Mouse (Mus musculus): ENCODE measurements around the gene Prkar1b. TPM values are rescaled to one million over a fixed set of nuclear protein-coding genes. Genes with fewer than 3 reads are reported as not detected.

Prkar1b gene
- polyA plus RNA-seq, 1 experiment from 2014 or later: 93.8 TPM

DNA sequence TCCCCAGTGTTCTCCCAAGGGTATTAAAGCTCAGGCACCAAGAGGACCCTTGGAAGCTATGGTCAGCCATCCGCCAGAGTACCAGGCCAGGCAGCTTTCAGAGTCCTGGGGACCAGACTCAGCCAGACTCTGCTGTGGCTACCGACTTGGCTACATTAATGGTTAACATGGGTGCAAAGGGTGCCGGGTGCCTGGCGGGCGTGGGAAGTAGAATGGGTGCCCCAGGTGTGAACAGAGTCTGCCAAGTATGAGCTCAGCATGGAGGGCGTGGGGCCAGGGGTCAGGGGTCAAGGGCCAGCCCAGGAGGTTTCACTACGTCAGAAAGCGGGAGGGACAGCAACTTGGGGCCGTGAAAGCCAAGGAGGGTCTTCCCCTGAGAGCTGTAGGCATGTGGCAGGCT is 169.2 kb downstream of the Prkar1b start:
- ATAC-seq: no peak
- no peak overlapping the region for H3K4me3 ChIP-seq (ENCODE audit: low read depth, low read length)
- H3K9ac ChIP-seq (ENCODE audit: low read length): no peak overlapping the region
- H3K27ac ChIP-seq (ENCODE audit: low read depth, low read length): no peak overlapping the region
- peaks cover 6% of the 10 kb centered on the region; the same call in 1 of the 2 replicates for H3K36me3 ChIP-seq (ENCODE audit: control insufficient read depth, insufficient read depth, low read length)
- no peak overlapping the region for H3K4me2 ChIP-seq (ENCODE audit: low read length)
- no peak for DNase-seq (ENCODE audit: low spot score)
- 91% methylated on average over 9 of the region's 9 CpGs for WGBS
- H3K4me1 ChIP-seq (ENCODE audit: control insufficient read depth, insufficient read depth, low read length): no peaks in the 10 kb centered on the region
- no peaks in the 10 kb centered on the region for H3K9me3 ChIP-seq (replicated peaks; ENCODE audit: control insufficient read depth, low read length)
- no peaks in the 10 kb centered on the region for H3K27me3 ChIP-seq (replicated peaks; ENCODE audit: control insufficient read depth, insufficient read depth, low read length)

DNA sequence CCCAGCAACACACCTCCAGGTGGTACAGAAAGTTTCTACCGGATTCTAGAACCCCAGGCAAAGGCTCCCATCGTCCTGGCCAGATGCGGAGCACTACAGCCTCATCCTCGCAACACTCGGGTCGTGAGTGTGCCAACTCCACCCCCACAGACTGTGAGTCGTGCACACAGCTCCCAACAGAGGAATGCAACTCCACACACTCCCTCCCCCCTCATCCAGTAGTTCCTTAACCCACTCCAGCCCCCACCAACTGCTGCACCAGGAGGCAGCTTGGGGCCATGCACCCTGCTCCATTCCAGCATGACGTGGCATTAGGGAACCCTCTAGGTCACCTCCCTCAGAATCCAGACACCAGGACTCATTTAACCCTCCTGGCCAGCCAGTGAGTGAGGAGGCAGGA is 170.0 kb downstream of the Prkar1b start:
- Histone ChIP-seq H3K4me3 (ENCODE audit: low read depth, low read length) (no peak overlapping the region), H3K9me3 (replicated peaks; ENCODE audit: control insufficient read depth, low read length) (no peaks in the 10 kb centered on the region), H3K27me3 (replicated peaks; ENCODE audit: control insufficient read depth, insufficient read depth, low read length) (no peaks in the 10 kb centered on the region), H3K36me3 (ENCODE audit: control insufficient read depth, insufficient read depth, low read length) (0 out of 2 replicates have a peak, but pooled peaks cover 6% of the 10 kb centered on the region), H3K4me2 (ENCODE audit: low read length) (no peak overlapping the region), H3K4me1 (ENCODE audit: control insufficient read depth, insufficient read depth, low read length) (no peaks in the 10 kb centered on the region), H3K27ac (ENCODE audit: low read depth, low read length) (no peak overlapping the region), H3K9ac (ENCODE audit: low read length) (no peak overlapping the region)
- DNase-seq (ENCODE audit: low spot score) (no peak), ATAC-seq (no peak)
- WGBS: 85% methylated on average over 8 of the region's 8 CpGs

DNA sequence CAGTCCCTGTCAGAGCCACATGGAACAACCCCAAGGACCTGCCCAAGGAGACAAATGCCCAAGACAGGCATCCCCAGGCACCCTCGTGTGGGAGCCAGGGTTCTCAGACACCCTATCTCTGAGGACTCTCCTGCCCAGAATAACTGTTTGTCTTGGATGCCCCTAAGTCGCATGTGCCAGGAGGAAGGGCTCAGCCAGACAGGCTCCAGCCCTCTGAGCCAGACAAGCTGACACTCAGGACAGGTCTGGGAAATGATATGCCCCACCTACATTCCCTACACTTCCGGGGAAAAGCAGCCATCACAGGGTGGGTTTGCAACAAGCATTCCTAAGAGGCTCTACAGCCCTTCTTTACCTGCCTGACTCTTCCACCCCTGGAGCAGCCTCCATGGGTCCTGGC is 172.0 kb downstream of the Prkar1b start:
- H3K4me2 ChIP-seq (ENCODE audit: low read length): no peak overlapping the region
- WGBS: 65% methylated on average over 3 of the region's 3 CpGs
- no peak overlapping the region for H3K4me3 ChIP-seq (ENCODE audit: low read depth, low read length)
- 0 out of 2 replicates have a peak, but pooled peaks cover 6% of the 10 kb centered on the region for H3K36me3 ChIP-seq (ENCODE audit: control insufficient read depth, insufficient read depth, low read length)
- no peak for ATAC-seq
- H3K9me3 ChIP-seq (replicated peaks; ENCODE audit: control insufficient read depth, low read length): no peaks in the 10 kb centered on the region
- no peaks in the 10 kb centered on the region for H3K27me3 ChIP-seq (replicated peaks; ENCODE audit: control insufficient read depth, insufficient read depth, low read length)
- no peak overlapping the region for H3K27ac ChIP-seq (ENCODE audit: low read depth, low read length)
- no peak overlapping the region for H3K9ac ChIP-seq (ENCODE audit: low read length)
- DNase-seq (ENCODE audit: low spot score): no peak
- no peaks in the 10 kb centered on the region for H3K4me1 ChIP-seq (ENCODE audit: control insufficient read depth, insufficient read depth, low read length)

DNA sequence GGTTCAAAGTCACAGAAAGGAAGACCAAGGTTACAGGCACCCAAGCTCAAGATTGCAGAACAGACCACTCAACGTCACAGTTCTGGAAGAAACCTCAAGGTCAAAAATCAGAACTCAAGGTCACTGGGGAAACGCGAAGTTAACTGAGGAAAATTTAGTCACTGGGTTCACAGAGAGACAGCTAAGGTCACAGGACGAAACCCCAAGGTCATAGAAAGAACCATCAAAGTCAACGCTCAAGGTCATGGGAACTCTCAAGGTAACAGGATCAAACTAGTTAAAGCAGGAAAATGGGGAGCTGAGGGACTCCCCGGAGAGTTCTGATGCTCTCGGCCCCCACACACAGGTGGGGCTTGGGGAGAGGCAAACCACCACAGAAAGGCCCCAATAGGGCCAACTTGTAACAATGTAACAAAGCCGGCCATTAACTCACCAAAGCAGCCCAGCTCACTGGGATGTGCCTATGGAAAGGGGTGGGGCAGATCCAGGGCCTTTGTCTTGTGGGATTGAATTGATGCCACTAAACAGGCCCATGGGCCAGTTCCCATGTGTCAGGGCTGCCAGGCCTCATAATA is 174.8 kb downstream of the Prkar1b start:
- H3K27me3 ChIP-seq (replicated peaks; ENCODE audit: control insufficient read depth, insufficient read depth, low read length): no peaks in the 10 kb centered on the region
- H3K4me2 ChIP-seq (ENCODE audit: low read length): no peak overlapping the region
- H3K9ac ChIP-seq (ENCODE audit: low read length): no peak overlapping the region
- H3K36me3 ChIP-seq (ENCODE audit: control insufficient read depth, insufficient read depth, low read length): 0 out of 2 replicates have a peak, but pooled peaks cover 6% of the 10 kb centered on the region
- no peaks in the 10 kb centered on the region for H3K9me3 ChIP-seq (replicated peaks; ENCODE audit: control insufficient read depth, low read length)
- no peak for ATAC-seq
- H3K4me3 ChIP-seq (ENCODE audit: low read depth, low read length): no peak overlapping the region
- 89% methylated on average over 8 of the region's 8 CpGs for WGBS
- no peak for DNase-seq (ENCODE audit: low spot score)
- H3K27ac ChIP-seq (ENCODE audit: low read depth, low read length): no peak overlapping the region
- H3K4me1 ChIP-seq (ENCODE audit: control insufficient read depth, insufficient read depth, low read length): peaks cover 2% of the 10 kb centered on the region; the same call in 1 of the 2 replicates

DNA sequence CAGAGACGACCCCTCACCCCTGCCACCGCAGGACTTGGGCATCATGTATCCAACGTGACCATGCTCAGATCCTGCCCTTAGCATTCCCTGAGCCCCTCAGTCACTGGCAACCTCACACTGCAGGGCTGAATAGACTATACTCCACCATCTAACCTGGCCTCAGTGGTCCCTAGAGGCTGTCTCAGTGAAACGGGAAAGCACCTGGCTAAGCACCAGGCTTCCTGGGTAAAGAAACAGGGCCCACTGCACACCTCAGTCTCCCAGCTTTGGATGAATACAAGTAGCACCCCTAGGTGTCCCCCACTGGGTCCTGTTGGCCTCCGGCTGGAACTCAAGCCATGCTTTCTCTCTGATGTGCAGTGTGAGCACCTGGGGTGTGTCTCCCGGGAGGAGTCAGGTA is 176.3 kb downstream of the Prkar1b start:
- DNase-seq (ENCODE audit: low spot score): no peak
- H3K9ac ChIP-seq (ENCODE audit: low read length): no peak overlapping the region
- no peak overlapping the region for H3K27ac ChIP-seq (ENCODE audit: low read depth, low read length)
- H3K4me2 ChIP-seq (ENCODE audit: low read length): no peak overlapping the region
- H3K27me3 ChIP-seq (replicated peaks; ENCODE audit: control insufficient read depth, insufficient read depth, low read length): no peaks in the 10 kb centered on the region
- 0 out of 2 replicates have a peak, but pooled peaks cover 3% of the 10 kb centered on the region for H3K36me3 ChIP-seq (ENCODE audit: control insufficient read depth, insufficient read depth, low read length)
- no peak for ATAC-seq
- 84% methylated on average over 6 of the region's 6 CpGs for WGBS
- peaks cover 2% of the 10 kb centered on the region; the same call in 1 of the 2 replicates for H3K4me1 ChIP-seq (ENCODE audit: control insufficient read depth, insufficient read depth, low read length)
- no peaks in the 10 kb centered on the region for H3K9me3 ChIP-seq (replicated peaks; ENCODE audit: control insufficient read depth, low read length)
- H3K4me3 ChIP-seq (ENCODE audit: low read depth, low read length): no peak overlapping the region

DNA sequence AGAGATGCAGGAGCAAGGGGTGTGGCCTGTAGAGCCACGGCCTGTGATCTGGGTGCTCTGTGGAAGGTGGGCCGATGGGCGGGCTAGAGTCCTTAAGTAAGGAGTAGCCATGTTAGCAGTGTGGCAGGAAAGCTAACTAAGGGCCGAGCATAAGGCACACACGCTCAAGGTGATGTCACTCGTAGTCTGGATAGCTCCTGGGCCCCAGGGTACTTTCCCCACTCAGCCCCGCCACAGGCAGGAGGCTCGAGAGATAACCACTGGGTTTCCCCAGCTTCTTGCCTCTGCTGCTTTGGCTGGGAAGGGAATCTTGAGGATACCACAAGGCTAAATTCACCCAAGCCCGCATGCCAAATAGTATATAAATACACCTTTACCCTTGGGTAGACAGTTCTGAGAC is 178.4 kb downstream of the Prkar1b start:
- DNase-seq (ENCODE audit: low spot score) (no peak), ATAC-seq (no peak)
- Histone ChIP-seq H3K4me1 (ENCODE audit: control insufficient read depth, insufficient read depth, low read length) (peaks cover 2% of the 10 kb centered on the region; the same call in 1 of the 2 replicates), H3K36me3 (ENCODE audit: control insufficient read depth, insufficient read depth, low read length) (no peaks in the 10 kb centered on the region), H3K4me2 (ENCODE audit: low read length) (no peak overlapping the region), H3K27me3 (replicated peaks; ENCODE audit: control insufficient read depth, insufficient read depth, low read length) (no peaks in the 10 kb centered on the region), H3K4me3 (ENCODE audit: low read depth, low read length) (no peak overlapping the region), H3K9me3 (replicated peaks; ENCODE audit: control insufficient read depth, low read length) (no peaks in the 10 kb centered on the region), H3K27ac (ENCODE audit: low read depth, low read length) (no peak overlapping the region), H3K9ac (ENCODE audit: low read length) (no peak overlapping the region)
- WGBS: 81% methylated on average over 9 of the region's 9 CpGs

DNA sequence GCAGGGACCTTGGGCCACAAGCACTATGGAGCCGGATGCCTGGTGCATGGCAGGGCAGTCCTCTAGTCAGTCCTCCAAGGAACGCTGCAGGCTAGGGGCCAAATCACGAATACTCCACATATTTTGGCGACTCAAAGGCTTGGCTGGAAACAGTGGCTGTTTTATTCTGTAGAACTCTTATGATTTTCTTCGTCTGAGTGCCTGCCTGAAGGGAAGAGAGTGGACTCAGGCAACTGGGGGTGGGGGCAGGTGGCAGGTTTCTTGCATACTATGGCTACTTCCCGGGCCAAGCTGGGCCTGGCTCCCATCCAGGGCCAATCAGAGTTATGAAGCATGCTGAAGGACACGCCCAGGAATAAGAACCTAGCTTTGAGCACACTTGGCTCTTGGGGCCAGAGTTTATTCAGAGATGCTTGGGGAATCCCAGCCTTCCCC is 179.7 kb downstream of the Prkar1b start:
- 41% methylated on average over 7 of the region's 7 CpGs for WGBS
- no peak overlapping the region for H3K4me3 ChIP-seq (ENCODE audit: low read depth, low read length)
- no peaks in the 10 kb centered on the region for H3K9me3 ChIP-seq (replicated peaks; ENCODE audit: control insufficient read depth, low read length)
- H3K27me3 ChIP-seq (replicated peaks; ENCODE audit: control insufficient read depth, insufficient read depth, low read length): no peaks in the 10 kb centered on the region
- DNase-seq (ENCODE audit: low spot score) (peak; percentile 34), ATAC-seq (peak; percentile 23; the same call in 1 of the 2 replicates)
- no peak overlapping the region for H3K27ac ChIP-seq (ENCODE audit: low read depth, low read length)
- no peak overlapping the region for H3K9ac ChIP-seq (ENCODE audit: low read length)
- peaks cover 5% of the 10 kb centered on the region; the same call in 1 of the 2 replicates for H3K4me1 ChIP-seq (ENCODE audit: control insufficient read depth, insufficient read depth, low read length)
- H3K36me3 ChIP-seq (ENCODE audit: control insufficient read depth, insufficient read depth, low read length): no peaks in the 10 kb centered on the region
- H3K4me2 ChIP-seq (ENCODE audit: low read length): no peak overlapping the region

Other genes starting within 250 kb of the Prkar1b start
- gene Pdgfa, start 152.6 kb downstream of the Prkar1b start, polyA plus RNA-seq (2014; fragmentation: Nextera tagmentation; extraction: Ambion mirVana): 14.5 and 15.6 TPM in 2 replicates
- gene Dnaaf5, start 222 bp upstream of the Prkar1b start, polyA plus RNA-seq (2014; fragmentation: Nextera tagmentation; extraction: Ambion mirVana): 2.5 and 2.6 TPM in 2 replicates
- 44.4 and 49.0 TPM in 2 replicates for gene Sun1, start 50.6 kb upstream of the Prkar1b start, polyA plus RNA-seq (2014; fragmentation: Nextera tagmentation; extraction: Ambion mirVana)
- gene Get4, start 102.3 kb upstream of the Prkar1b start, polyA plus RNA-seq (2014; fragmentation: Nextera tagmentation; extraction: Ambion mirVana): 114 and 125 TPM in 2 replicates
- gene Adap1, start 175.6 kb upstream of the Prkar1b start, polyA plus RNA-seq (2014; fragmentation: Nextera tagmentation; extraction: Ambion mirVana): 12.8 and 21.6 TPM in 2 replicates
- gene Cox19, start 201.4 kb upstream of the Prkar1b start, polyA plus RNA-seq (2014; fragmentation: Nextera tagmentation; extraction: Ambion mirVana): 127 and 155 TPM in 2 replicates
- not detected in 2 replicates for gene Cyp2w1, start 202.6 kb upstream of the Prkar1b start, polyA plus RNA-seq (2014; fragmentation: Nextera tagmentation; extraction: Ambion mirVana)
- 0.85 and 0.93 TPM in 2 replicates for gene Gpr146, start 227.7 kb upstream of the Prkar1b start, polyA plus RNA-seq (2014; fragmentation: Nextera tagmentation; extraction: Ambion mirVana)